ENCODE assay signal across 9 mouse cellular contexts in genomic region chr4:58546441-58547272, GRCm38 (mm10). TPM values are rescaled to one million over a fixed set of nuclear protein-coding genes. Genes with fewer than 3 reads are reported as not detected.
DNase-seq lines count a peak whose midpoint lies in the region; ATAC-seq and TF ChIP-seq lines count a peak whose summit lies in the region.
"Had no signal": no experiment of that assay in that cellular context is flagged by ENCODE, and none has a peak within 500 bp of the region (broad histone marks: within the 10 kb centered on the region; RNA-seq: fewer than 3 reads in every experiment).

No protein-coding gene starts in this region.

- WGBS in heart, embryonic 10.5 days, result 32% methylated on average over 11 of the region's 11 CpGs
- WGBS in heart, postnatal 0 days, result 30% methylated on average over 11 of the region's 11 CpGs
- WGBS in cerebellum, adult 2 months, result 49% methylated on average over 11 of the region's 11 CpGs

- TF ChIP-seq CTCF in testis, adult 2 months (IDR thresholded peaks at IDR 0.05; ENCODE audit: control insufficient read depth, insufficient read depth, insufficient replicate concordance, low read depth, low read length), result no peak
- no peak for TF ChIP-seq CTCF in heart, postnatal 0 days (IDR thresholded peaks at IDR 0.05; ENCODE audit: low read depth)
- no peak for TF ChIP-seq CTCF in cerebellum, adult 2 months (IDR thresholded peaks at IDR 0.05; ENCODE audit: borderline replicate concordance, insufficient read depth, low read depth, low read length)

- no peak overlapping the region for H3K4me3 ChIP-seq in heart, embryonic 10.5 days
- H3K4me3 ChIP-seq in testis, adult 2 months (ENCODE audit: control insufficient read depth, low read depth, low read length), result peak overlapping the region; percentile 87
- no peak overlapping the region for H3K4me3 ChIP-seq in heart, postnatal 0 days (ENCODE audit: low read depth, low read length)
- H3K4me3 ChIP-seq in cerebellum, adult 2 months (replicated peaks; ENCODE audit: insufficient read depth, low read depth, low read length), result no peak overlapping the region
- H3K4me3 ChIP-seq: liver, embryonic 12.5 days had no signal

- H3K9me3 ChIP-seq in heart, embryonic 10.5 days, result no peaks in the 10 kb centered on the region
- H3K9me3 ChIP-seq in heart, postnatal 0 days (replicated peaks; ENCODE audit: control insufficient read depth, low read length), result no peaks in the 10 kb centered on the region
- H3K9me3 ChIP-seq: liver, embryonic 12.5 days had no signal

- 0 out of 2 replicates have a peak, but pooled peaks cover 4% of the 10 kb centered on the region for H3K36me3 ChIP-seq in heart, embryonic 10.5 days
- no peaks in the 10 kb centered on the region for H3K36me3 ChIP-seq in testis, adult 2 months (ENCODE audit: control insufficient read depth, insufficient read depth, low read length)
- H3K36me3 ChIP-seq in heart, postnatal 0 days (replicated peaks; ENCODE audit: control insufficient read depth, insufficient read depth, low read length), result no peaks in the 10 kb centered on the region
- H3K36me3 ChIP-seq: liver, embryonic 12.5 days had no signal

- peaks cover 28% of the 10 kb centered on the region for H3K4me1 ChIP-seq in heart, embryonic 10.5 days
- 0 out of 2 replicates have a peak, but pooled peaks cover 2% of the 10 kb centered on the region for H3K4me1 ChIP-seq in testis, adult 2 months (ENCODE audit: control insufficient read depth, insufficient read depth, low read length)
- H3K4me1 ChIP-seq in heart, postnatal 0 days (ENCODE audit: control insufficient read depth, insufficient read depth), result peaks cover 16% of the 10 kb centered on the region
- no peaks in the 10 kb centered on the region for H3K4me1 ChIP-seq in cerebellum, adult 2 months (ENCODE audit: control insufficient read depth, insufficient read depth, low read length)

- no peak overlapping the region for H3K4me2 ChIP-seq in heart, postnatal 0 days (ENCODE audit: low read depth, low read length)
- H3K4me2 ChIP-seq: liver, embryonic 12.5 days had no signal

- no peak overlapping the region for H3K9ac ChIP-seq in heart, postnatal 0 days (replicated peaks; ENCODE audit: low read depth, low read length)
- H3K9ac ChIP-seq: liver, embryonic 12.5 days had no signal

- TF ChIP-seq POLR2A in testis, adult 2 months (IDR thresholded peaks at IDR 0.05; ENCODE audit: control insufficient read depth, low read depth, low read length), result no peak
- no peak for TF ChIP-seq POLR2A in cerebellum, adult 2 months (IDR thresholded peaks at IDR 0.05; ENCODE audit: borderline replicate concordance, insufficient read depth, low read length)

- no peak for TF ChIP-seq EP300 in heart, postnatal 0 days (IDR thresholded peaks at IDR 0.05; ENCODE audit: low read depth)

- H3K27ac ChIP-seq in heart, embryonic 10.5 days, result peak overlapping the region; percentile 59; the same call in 1 of the 2 replicates
- no peak overlapping the region for H3K27ac ChIP-seq in testis, adult 2 months (ENCODE audit: control insufficient read depth, insufficient read depth, low read depth, low read length)
- H3K27ac ChIP-seq in heart, postnatal 0 days (ENCODE audit: low read depth), result 0 out of 2 replicates have a peak overlapping the region, but pooled peaks have one; percentile 25
- no peak overlapping the region for H3K27ac ChIP-seq in cerebellum, adult 2 months (ENCODE audit: insufficient read depth, low read length)
- H3K27ac ChIP-seq: liver, embryonic 12.5 days had no signal

- intact Hi-C loops in heart, postnatal 36 days (cut with DNase I), result no loop called here

- H3K27me3 ChIP-seq in heart, embryonic 10.5 days (ENCODE audit: insufficient read depth, poor library complexity, severe bottlenecking), result no peaks in the 10 kb centered on the region
- H3K27me3 ChIP-seq in testis, adult 2 months (ENCODE audit: control insufficient read depth, insufficient read depth, low read length), result no peaks in the 10 kb centered on the region
- H3K27me3 ChIP-seq in heart, postnatal 0 days (ENCODE audit: control insufficient read depth, insufficient read depth, low read length), result no peaks in the 10 kb centered on the region
- H3K27me3 ChIP-seq in cerebellum, adult 2 months (ENCODE audit: control insufficient read depth, insufficient read depth, low read length), result no peaks in the 10 kb centered on the region; the same call in 1 of the 2 replicates

- no peak for ATAC-seq in heart, postnatal 0 days (ENCODE audit: insufficient read depth, low read depth)
- ATAC-seq: liver, embryonic 12.5 days had no signal

- DNase-seq in heart, embryonic 10.5 days (ENCODE audit: low spot score), result no peak
- DNase-seq in heart, postnatal 36 days, result no peak
- DNase-seq in testis, postnatal 10 days (ENCODE audit: low spot score), result no peak
- no peak for DNase-seq in heart, postnatal 0 days (ENCODE audit: low spot score)
- peak; percentile 84 for DNase-seq in yolk sac, embryonic 10.5 days (ENCODE audit: low spot score)
- DNase-seq in cerebellum, adult 9-11 months, result no peak
- no peak for DNase-seq in cerebellum, adult 2 months

RNA-seq across cellular contexts. Expression of gene Lpar1, which starts 7.0 kb away (rescaled TPM):
- polyA plus RNA-seq in heart, embryonic 10.5 days (2016; fragmentation: Nextera tagmentation; extraction: Ambion mirVana), result 24.7 and 38.7 TPM in 2 replicates
- 10 to 100 TPM in 1 of 2 experiments, 1 to 10 TPM in 1; 9.4 to 10.9 TPM for total RNA-seq in heart, postnatal 36 days (2021)
- 42.6 and 43.6 TPM in 2 replicates for polyA plus RNA-seq in testis, adult 2 months (2012; rRNA removed)
- 13.3 and 16.5 TPM in 2 replicates for total RNA-seq in heart, postnatal 0 days (2014; rRNA removed; ENCODE audit: low replicate concordance)
- 11.6 TPM in 2 replicates for polyA plus RNA-seq in heart, postnatal 0 days (2015; fragmentation: Nextera tagmentation; extraction: Ambion mirVana)
- 48.5 and 53.6 TPM in 2 replicates for polyA plus RNA-seq in cerebellum, adult 2 months (2012; rRNA removed)

Comparison
In these comparisons a context has a peak if more than half of its experiments do, and no peak if none do; other contexts are left out.
1. H3K27ac ChIP-seq: peak in heart, embryonic 10.5 days (single experiment) and heart, postnatal 0 days (single experiment); none in testis, adult 2 months (single experiment) and cerebellum, adult 2 months (single experiment).